Mouse (Mus musculus) retina, postnatal 7 days (tissue): ENCODE data around the gene Batf.
"Not testable (repeated sequence)": the region's sequence is repeated elsewhere in the genome, so short reads cannot be mapped to it uniquely, and the experiment has no call there.

ENCODE experiments used
- DNase-seq: peaks from one replicate; pipeline ENCODE4 v3.0.0-alpha.2; 2012; ENCODE audit warnings: low read depth, low spot score

Gene Batf

DNA sequence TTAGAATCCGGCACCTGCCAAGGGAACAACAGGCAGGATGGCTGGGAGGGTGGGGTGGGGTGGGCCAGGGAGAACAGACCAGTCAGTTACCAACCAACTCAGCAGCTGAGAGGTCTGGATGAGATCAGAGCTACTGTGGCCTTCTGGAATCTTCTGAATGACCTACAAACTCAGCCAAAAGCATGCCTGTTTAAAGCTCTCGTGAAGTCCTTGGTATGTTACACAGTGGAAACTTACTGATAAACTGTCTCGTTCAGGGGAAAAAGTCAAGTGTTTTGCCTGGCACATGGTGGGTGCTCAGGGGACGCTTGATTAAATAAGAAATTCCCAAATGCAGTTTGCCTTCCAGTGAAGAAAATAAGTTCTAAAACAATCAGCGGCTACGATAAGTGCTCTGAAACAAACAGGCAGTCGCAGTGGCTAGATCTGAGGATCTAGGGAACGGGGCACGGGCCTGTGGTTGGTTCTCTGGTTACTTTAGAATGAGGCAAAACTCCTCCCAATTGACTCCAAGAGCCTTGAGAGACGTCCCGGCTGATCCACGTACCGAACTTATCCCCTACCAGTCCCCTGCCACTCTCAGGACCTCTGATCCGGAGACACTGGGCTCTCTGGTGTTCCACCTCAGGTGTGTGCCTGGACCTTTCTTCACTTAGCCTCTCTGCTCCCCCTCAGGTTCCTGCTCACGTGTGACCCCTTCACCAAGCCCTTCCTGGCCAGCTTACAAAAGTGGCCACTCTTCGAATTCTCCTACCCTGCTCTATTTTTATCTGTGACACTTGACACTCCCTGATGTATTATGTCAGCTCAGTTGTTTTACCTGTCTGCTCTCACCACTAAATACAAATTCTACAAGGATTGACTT lies 1.8 kb upstream of the Batf start:
- DNase-seq: no peak

GRCm38 (mm10) chr12:85687217-85687533 lies 706 bp downstream of the Batf start:
- DNase-seq: no peak

DNA sequence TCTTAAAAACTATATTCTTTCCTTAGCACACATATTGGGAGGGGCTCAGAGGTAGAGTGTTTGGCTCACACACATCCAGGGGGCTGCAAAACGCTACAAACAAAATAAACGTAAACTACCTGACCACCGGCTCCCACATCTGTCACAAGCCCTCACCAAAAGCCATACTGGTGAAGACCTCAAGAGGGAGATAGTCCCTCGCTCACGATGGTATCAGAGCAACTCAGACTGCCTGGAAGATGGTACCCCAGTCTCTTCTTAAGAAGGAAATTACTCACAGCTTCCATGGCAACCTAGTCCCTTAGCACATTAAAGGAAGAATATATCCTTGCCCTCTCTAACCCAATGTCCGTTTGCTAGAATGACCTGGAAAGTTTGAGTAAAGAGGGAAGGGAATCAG lies 1.4 kb downstream of the Batf start:
- DNase-seq: no peak

GRCm38 (mm10) chr12:85695787-85696186 lies 9.3 kb downstream of the Batf start:
- no peak for DNase-seq

DNA sequence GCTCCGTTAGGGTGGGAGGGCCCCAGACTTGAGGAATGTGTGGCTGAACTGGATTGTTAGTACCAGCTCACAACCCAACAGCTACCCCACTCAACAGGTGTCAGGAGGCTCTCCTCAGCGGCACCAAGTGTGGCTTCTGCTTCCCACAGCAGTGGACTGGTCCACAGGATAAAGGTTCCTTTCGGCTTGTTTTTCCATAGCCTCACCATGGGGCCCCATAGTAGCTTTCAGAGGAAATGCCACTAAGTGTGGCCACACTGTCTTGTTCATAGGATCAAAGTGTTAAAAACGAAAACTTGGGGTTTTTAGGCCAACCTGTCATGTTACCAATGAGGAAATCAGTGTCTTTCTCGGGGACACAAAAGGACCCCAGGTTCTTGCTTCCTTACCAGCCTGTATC lies 10.0 kb downstream of the Batf start:
- no peak for DNase-seq

DNA sequence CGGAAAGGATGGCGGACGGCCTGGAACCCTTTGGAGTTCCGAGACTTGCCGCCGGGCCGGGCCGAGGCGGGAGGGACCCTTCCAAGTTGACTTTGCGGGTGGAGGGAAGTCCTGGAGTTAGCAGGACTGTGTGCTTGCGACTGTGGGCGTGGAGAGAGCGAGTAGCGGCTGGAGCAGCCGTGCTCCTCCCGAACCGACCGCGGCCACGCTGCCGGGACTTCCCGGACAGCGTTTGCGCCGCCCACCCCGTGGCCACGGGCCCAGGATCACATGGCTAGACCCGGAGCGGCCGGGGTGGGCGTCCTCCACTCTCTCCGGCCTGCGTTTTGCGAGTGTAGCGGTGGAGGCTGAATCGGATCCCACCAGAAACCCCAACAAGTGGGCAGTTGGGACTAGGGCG lies 11.7 kb downstream of the Batf start:
- not testable (repeated sequence) for DNase-seq

- no peak for DNase-seq
Observed at GRCm38 (mm10) chr12:85700191-85700841, 13.8 kb downstream of the Batf start.

DNA sequence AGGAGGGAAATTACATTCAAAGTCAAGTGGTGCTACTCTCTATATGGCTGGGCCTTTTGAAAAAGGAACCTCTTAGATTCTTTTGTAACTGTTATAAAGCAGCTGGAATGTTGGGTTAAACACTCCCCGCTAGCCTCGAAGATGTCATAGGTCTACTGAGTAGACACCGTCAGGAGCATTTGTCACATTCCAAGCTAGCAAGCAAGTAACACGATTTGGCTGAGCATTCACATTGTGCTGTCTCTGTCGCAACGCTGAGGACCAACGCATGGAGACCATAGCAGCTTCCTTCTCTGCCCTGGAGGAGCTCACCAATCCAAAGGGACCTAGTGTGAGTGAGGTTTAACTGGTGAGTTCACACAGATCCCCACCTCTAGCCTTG lies 14.4 kb downstream of the Batf start:
- DNase-seq: no peak

DNA sequence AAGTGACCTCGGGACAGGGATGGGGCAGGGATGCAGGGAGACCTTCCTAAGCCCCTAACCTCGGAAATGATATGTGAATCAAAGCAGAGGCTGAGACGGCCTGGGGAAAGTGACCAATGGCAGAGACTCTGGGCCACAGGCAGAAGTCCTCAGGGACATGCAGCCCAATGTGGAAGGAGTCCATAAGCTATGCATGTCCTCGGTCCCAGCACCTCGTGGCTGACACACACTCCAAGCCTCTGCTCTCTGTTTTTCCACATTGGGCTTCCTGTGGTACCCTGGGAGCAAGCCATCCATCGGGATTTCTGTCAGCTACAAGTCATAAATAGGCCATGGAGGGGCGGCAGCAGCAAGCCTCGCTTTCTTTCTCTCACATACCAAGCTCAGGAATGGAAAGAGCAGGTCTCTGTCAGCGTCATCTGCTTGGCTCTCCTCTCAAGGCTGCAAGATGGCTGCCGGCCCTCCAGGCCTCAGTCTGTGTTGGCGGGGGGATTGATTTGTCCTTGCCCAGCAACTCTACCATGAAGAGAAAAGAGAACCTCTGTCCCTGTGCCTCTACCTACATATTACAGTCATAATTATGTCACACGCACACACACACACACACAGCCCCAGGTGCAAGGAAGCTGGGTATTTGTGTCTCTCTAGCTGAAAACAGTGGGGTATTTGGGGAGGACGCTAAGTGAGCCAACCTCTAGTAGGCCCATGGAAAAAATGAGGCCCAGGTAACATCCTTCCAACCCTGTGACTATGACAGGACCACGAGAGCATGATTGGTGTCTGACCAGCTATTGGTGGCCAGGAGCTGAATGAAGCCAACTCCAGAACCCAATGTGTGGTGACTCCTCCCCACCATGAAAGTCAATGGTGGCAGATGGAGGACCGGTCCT lies 15.9 kb downstream of the Batf start:
- no peak for DNase-seq

DNA sequence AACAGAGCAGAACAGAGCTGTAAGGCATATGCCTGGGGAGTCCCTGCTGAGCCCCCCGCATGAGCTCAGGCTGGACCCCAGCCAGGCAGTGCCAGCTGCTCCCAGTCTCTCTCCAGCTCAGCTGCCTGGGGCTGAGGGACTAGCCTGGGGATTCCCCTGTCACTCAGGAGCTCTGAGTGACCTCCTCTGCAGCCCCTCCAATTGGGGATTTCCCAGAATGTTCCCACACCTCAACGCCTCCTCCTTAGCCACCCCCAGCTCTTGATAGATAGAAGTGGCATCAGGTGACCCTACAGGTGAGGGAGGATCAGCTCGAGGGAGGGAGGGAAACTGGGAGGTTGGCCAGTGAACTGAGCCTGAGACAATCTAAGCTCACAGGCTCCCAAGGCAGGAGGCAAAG lies 17.0 kb downstream of the Batf start:
- DNase-seq: no peak

DNA sequence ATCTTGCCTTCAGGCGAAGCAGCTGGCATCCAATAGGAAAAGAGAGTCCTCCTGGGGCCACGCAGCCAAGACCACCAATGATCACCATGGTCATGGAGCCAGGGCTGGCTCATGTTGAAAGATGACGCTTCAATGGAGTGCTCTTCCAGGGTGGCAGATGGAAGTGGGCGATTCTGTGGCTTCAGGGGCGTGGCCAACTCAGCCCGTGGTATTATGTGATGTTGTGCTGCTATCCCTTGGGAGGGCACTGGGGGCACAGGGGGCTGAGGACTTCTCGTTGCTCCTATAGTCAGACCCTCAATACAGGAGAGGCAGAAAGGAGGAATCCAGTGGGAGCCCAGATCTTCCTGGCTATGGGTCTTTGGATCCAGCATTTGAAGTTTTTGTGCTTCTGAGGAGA lies 18.1 kb downstream of the Batf start:
- DNase-seq: no peak

- DNase-seq: no peak
Observed at GRCm38 (mm10) chr12:85705002-85705830, 18.7 kb downstream of the Batf start.

- no peak for DNase-seq
Observed at GRCm38 (mm10) chr12:85705831-85706530, 19.5 kb downstream of the Batf start.

DNA sequence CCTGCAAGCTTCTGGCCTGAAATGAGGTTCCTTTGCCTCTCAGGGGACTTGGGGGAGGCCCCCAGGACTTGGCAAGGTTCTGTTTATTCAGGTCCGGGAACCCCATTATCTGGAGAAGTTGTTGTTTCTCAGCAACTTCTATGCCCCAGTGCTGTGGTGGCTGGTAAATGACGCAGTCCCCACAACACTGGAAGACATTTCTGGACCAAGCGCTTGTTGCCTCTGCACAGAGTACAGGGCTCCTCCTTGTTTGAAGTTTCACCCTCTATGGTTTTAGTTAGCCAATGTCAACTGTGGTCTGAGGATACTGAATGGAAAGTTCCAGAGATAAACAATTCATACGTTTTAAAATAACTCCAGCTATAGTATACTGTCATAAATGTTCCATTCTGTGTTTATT lies 20.4 kb downstream of the Batf start:
- DNase-seq: no peak

DNA sequence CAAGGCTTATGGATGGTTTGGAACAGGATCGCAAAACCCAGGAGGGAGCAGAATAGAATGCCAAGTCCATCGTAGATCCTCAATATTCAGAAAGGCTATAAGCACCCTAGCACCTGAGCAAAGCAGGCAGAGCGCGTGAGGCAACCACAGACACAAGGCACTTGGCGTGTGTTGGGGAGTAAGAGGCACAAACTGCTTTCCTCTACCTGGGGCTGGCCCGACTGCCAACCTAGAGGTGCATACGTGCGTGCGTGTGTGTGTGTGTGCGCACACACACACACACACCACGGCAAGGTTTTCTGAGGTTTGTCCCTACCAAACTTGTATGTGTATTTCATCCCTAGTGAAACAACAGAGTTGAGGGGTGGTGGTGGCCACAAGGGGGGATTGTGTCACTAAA lies 20.9 kb downstream of the Batf start:
- DNase-seq: no peak

DNA sequence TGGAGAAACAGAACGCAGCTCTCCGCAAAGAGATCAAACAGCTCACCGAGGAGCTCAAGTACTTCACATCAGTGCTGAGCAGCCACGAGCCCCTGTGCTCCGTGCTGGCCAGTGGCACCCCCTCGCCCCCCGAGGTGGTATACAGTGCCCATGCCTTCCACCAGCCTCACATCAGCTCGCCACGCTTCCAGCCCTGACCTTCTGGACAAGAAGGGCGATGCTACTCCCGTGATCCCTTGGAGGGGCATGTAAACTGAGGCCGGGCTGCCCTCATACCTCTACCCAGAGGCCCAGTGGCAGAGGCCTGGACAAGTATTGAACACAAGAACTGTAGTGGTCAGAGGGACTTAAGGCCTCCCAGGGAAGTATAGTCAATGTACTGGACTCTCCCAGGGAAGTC lies 22.1 kb downstream of the Batf start:
- no peak for DNase-seq

DNA sequence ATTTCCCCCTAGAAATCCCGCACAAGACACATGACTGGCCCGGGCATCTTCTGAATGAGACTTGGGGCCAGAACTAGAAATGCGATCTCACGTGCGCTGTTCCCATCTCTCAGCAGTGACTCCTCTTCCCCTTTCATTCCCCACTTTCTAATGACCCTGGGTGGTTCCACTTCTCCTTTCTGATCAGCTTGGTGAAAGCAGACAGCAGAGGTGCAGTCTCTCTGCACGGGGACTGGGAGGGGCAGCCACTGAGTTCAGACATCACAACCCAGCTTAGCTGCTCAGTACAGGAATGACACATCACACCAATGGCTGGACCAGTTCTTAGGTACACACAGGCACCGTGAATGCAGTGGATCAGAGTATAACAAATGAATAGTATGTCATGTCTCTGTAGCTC lies 24.2 kb downstream of the Batf start:
- DNase-seq: no peak

- no peak for DNase-seq
Observed at GRCm38 (mm10) chr12:85712587-85712986, 26.1 kb downstream of the Batf start.

DNA sequence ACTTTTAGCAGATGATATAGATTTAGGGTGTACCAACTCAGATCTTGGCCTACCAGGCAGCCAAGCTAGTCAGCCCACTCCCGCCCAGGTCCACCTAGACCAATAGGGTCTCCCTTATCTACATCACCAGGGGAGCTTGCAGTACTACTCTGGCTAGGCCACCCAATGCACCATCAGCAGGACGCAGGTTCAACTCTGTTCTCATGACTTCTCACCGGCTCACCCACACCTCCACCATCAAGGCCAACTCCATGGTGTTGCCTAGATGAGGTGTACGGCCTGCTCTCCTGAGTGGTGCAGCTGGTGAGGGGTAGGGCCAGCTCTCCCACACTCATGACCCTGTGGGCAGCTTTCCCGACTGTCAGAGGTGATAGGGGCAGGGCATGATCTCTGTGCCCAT lies 27.7 kb downstream of the Batf start:
- DNase-seq: no peak

- no peak for DNase-seq
Observed at GRCm38 (mm10) chr12:85725306-85725705, 38.8 kb downstream of the Batf start.
